Mouse (Mus musculus) olfactory bulb, adult 2 months (tissue): ENCODE measurements around the gene Btbd17. TPM values are rescaled to one million over a fixed set of nuclear protein-coding genes. Genes with fewer than 3 reads are reported as not detected.

Source experiments
- H3K27ac ChIP-seq: fragments of 200-500 bp; 2 replicates; pipeline ENCODE4 v1.5.1; 2012; ENCODE audit warnings: low read depth, low read length; ENCODE audit not compliant: insufficient read depth
- H3K4me1 ChIP-seq: fragments of 200-500 bp; 2 replicates; pipeline ENCODE4 v1.6.1; 2012; ENCODE audit warnings: low read length; ENCODE audit not compliant: control insufficient read depth, insufficient read depth
- H3K4me3 ChIP-seq: fragments of 200-500 bp; 2 replicates; pipeline ENCODE4 v1.5.1; 2012; ENCODE audit warnings: mild to moderate bottlenecking, low read depth, low read length, moderate library complexity; ENCODE audit not compliant: insufficient read depth
- CTCF ChIP-seq: fragments of 200-500 bp; IDR thresholded peaks from 2 replicates; pipeline ENCODE4 v1.5.1; 2012; ENCODE audit warnings: low read depth, mild to moderate bottlenecking, low read length, moderate library complexity; ENCODE audit not compliant: insufficient read depth
- POLR2A ChIP-seq: fragments of 200-500 bp; IDR thresholded peaks from 2 replicates; pipeline ENCODE4 v1.6.1; 2012; ENCODE audit warnings: mild to moderate bottlenecking, low read depth, low read length, moderate library complexity; ENCODE audit not compliant: insufficient read depth
- WGBS: fragments of 180-500 bp; shearing (Covaris S2); methylation state at CpG from one replicate; pipeline ENCODE4 v1.1.7; 2018; 5-methylcytosine and 5-hydroxymethylcytosine counted together
- polyA plus RNA-seq: library from polyadenylated mRNA; stranded (reverse); fragments of >200 nt; gene quantifications from 2 replicates; pipeline ENCODE4 v1.2.4, GENCODE M21; 2012; ENCODE audit warnings: low replicate concordance; ENCODE audit not compliant: missing spikeins, insufficient read depth, insufficient read length

Btbd17 gene
- polyA plus RNA-seq, 1 experiment = not detected

DNA sequence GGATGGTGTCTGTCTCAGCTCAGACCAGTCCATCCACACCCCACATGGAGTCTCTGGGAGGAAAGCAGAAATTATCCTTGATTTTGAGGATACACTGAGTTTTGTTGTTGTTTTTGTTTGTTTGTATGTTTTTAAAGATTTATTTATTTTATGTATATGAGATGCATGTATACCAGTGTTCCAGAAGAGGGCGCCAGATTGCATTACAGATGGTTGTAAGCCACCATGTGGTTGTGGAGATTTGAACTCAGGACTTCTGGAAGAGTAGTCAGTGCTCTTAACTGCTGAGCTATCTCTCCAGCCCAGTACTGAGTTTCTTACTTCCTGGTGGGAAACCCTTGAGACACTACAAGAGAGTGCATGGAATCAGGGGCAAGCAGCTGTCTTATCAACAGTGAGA lies 13.6 kb upstream of the Btbd17 start:
- Histone ChIP-seq H3K4me3 (no peak overlapping the region), H3K4me1 (peaks cover 6% of the 10 kb centered on the region), H3K27ac (no peak overlapping the region)
- TF ChIP-seq CTCF (no peak), POLR2A (no peak)
- WGBS = 93% methylated on average over 1 of the region's 1 CpGs

DNA sequence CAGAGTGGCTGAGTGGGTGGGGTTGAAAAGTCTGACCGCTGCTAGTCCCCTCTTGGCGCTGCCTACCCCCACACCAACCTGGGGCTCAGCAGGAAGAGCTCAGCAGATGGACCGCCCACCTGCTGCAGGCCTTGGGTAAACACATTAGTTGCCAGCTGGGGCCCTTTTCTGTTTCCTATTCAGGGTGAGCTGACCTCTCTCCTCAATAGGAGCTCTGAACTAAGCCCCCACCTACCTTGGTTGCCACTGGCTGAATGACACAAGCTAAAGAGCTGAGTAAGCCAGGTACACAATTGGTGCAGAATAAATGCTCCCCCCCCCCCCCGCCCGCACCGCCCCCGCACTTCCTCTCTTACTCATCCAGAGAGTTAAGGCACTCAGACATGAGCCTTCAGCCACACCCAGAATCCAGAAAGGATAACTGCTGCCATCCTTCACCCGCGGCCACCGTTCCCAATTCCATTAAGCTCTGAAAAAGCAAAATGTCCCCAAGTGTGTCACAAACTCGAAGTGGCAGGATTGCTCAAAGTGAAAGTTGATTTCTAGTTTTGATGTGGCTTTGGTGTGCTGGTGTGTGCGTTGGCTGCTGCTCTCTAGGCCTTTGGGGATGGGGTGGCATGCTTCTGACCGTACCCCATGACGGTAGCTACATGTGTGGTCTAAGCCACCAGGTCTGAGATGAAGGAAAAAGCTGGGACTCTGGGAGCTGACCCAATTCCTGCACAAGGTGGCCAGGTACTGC lies 12.1 kb upstream of the Btbd17 start:
- no peak overlapping the region for H3K4me3 ChIP-seq
- TF ChIP-seq POLR2A (no peak), CTCF (no peak)
- H3K27ac ChIP-seq = no peak overlapping the region
- peaks cover 10% of the 10 kb centered on the region for H3K4me1 ChIP-seq
- WGBS = 51% methylated on average over 14 of the region's 14 CpGs

DNA sequence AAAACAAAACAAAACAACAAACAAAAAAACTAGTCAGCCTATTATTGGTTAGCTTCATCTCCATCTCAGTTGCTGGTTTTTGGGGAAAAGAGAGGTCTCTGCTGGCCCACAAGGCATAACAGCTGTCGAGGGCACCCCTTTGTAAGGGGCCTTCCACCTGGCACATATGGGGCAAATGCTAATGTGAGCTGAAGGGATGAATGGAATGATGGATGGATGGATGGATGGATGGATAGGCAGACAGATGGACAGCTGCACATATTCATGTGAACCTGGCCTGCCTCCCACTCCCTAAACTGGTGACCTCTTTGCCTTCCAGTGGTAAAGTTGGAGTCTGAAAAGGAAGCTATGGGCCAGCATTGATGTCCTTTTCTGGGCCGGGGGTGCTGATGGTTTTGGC lies 11.3 kb upstream of the Btbd17 start:
- WGBS = 52% methylated on average over 2 of the region's 2 CpGs
- Histone ChIP-seq H3K4me3 (no peak overlapping the region), H3K4me1 (peaks cover 12% of the 10 kb centered on the region), H3K27ac (no peak overlapping the region)
- TF ChIP-seq POLR2A = no peak
- TF ChIP-seq CTCF = no peak

DNA sequence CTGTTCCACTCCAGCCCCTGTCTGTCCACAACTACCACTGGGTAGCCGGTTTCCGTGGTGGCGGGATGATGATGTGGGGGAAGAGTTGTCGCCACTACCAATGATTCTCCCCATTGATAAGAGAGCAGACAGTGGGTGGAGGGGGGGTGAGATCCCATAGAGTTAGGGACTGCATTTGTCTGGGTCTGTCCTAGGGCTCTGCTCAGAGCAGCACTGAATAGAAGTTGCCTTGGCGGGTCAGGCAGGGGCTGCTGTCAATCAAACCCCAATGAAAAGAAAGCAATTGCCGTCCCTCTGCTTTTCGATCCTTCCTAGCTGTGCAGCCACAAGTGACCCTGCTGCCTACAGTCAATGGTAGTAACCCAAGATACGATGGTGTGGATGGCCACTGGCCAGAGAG lies 8.2 kb upstream of the Btbd17 start:
- Histone ChIP-seq H3K4me1 (peaks cover 12% of the 10 kb centered on the region), H3K4me3 (no peak overlapping the region), H3K27ac (no peak overlapping the region)
- no peak for TF ChIP-seq CTCF
- TF ChIP-seq POLR2A = no peak
- WGBS = 57% methylated on average over 8 of the region's 8 CpGs

DNA sequence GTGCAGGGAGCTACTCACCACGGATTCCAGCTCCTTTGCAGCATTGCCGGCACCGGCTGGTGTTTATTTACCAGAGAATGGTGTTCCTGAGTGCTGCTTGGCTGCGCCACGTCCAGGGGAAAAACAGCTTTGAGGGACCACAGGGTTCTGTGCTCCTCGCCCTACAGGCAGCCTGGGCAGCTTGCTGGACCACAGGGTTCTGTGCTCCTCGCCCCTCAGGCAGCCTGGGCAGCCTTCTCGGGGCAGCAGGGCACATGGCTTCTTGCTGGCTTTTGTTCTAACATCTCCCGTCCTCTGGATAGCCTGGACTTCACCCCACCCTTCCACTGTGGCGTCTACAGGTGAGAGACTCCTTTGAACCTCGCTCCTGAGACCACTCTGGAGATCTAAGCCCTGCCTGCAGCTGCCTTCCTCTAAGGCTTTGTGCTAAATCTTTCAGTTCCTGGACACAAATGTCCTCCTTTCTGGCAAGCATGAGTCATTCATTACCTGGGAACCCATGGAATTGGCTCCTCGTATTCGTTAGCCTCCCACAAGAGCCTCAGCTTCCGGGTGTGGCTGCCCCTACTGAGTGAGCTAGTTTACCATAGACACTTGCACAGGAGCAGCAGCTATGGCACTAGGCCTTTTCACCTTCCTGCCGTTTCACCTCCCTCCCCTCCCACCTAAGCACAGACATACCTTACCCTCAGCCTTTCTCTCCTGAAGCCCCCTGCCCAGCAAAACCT lies 7.0 kb upstream of the Btbd17 start:
- TF ChIP-seq POLR2A = no peak
- no peak for TF ChIP-seq CTCF
- H3K27ac ChIP-seq = no peak overlapping the region
- H3K4me1 ChIP-seq = peaks cover 12% of the 10 kb centered on the region
- 75% methylated on average over 15 of the region's 15 CpGs for WGBS
- no peak overlapping the region for H3K4me3 ChIP-seq

DNA sequence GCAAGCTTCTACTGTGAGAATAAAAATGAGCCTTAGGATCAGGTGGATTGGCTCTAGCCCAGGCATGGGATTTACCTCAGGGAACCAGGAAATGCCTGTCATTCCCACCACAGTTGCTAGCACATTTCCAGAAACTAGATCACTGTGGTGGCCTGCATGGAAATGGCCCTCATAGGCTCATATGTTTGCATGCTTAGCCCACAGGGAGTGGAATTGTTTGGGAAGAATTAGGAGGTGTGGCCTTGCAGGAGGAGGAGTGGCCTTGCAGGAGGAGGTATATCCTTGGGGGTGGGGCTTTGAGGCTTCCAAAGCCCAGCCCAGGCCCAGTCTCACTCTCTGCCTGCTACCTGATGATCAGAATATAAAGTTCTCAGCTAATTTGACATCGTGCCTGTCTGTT lies 6.2 kb upstream of the Btbd17 start:
- no peak overlapping the region for H3K27ac ChIP-seq
- TF ChIP-seq CTCF = no peak
- no peak for TF ChIP-seq POLR2A
- H3K4me1 ChIP-seq = peaks cover 8% of the 10 kb centered on the region
- 82% methylated on average over 1 of the region's 1 CpGs for WGBS
- H3K4me3 ChIP-seq = no peak overlapping the region

DNA sequence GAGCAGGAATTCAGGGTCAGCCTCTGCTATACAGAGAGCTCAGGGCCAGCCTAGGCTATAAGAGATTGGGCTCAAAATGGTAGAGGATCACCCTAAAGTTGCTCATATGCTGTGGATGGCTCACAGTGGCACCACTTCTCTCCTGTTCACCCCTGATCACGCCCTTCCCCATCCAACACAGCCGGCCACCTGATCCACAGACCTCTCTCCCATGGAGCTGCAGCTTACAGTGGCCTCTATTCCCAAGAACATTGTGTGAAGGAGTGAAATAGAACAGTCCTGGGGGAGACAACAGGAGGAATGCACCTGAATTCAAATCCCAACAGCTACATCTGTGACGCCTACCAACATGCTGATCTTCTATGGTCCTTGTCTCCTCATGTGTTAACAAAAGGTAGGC lies 2.9 kb upstream of the Btbd17 start, which contains the start of gene Gpr142:
Gpr142 (plus strand) TSS at position 301 of the 400 bp plus-strand sequence.
- no peak within 1 kb of the TSS for H3K4me3 ChIP-seq
- TF ChIP-seq POLR2A (no peak), CTCF (no peak)
- whole genome bisulfite sequencing = 100% methylated on average over 3 of the region's 3 CpGs
- peaks cover 32% of the 10 kb centered on the region for H3K4me1 ChIP-seq
- no peak within 1 kb of the TSS for H3K27ac ChIP-seq

DNA sequence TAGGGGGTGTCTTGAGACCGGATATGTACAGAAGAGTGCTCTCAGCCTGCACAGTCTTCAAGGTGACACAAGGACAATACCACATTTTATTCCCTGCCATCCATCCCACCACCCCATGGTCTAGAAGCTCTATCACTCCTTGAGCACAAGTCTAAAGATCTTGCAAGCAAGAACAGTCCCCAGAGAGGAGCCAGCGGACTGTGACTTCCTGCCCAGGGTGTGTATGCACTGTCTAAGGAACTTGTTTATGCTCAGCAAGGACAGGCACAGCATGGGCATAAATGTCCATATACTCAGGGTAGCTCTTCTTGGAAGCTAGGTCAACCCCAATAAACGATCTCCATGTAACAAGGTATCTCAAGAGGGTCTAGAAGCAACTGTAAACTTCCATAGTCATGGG lies 2.2 kb upstream of the Btbd17 start:
- 93% methylated on average over 3 of the region's 3 CpGs for WGBS
- TF ChIP-seq POLR2A = no peak
- TF ChIP-seq CTCF = no peak

DNA sequence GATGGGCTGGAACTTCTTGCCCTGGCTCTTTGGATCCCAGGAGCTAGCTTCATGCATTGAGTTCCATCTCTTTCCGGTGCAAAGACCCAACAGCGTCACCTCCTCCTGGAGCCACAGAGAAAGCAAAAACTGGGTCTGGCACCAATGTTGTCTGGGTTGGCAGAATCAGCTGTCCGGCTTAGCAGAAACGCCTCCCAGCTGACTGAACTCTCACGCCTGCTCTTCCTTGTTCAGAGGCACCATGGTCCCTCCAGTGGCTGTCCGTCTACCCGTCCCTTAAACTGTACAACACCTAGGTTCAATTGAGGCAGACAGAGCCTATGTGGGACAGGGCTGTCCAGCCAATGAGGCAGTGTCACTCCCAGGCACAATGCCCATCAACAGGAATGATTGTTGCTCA lies 1.4 kb upstream of the Btbd17 start:
- 74% methylated on average over 7 of the region's 7 CpGs for WGBS

More for the DNA sequence above, 2.2 kb upstream of the Btbd17 start:
- Histone ChIP-seq H3K27ac (no peak overlapping the region), H3K4me1 (peaks cover 34% of the 10 kb centered on the region), H3K4me3 (no peak overlapping the region)

More for the DNA sequence above, 1.4 kb upstream of the Btbd17 start:
- Histone ChIP-seq H3K4me1 (peaks cover 34% of the 10 kb centered on the region), H3K4me3 (no peak overlapping the region), H3K27ac (no peak overlapping the region)
- no peak for TF ChIP-seq CTCF
- no peak for TF ChIP-seq POLR2A
